Mouse (Mus musculus) forebrain, embryonic 16.5 days (tissue): ENCODE measurements at regions not wholly inside any gene's neighbourhood (a gene's known extent, or its start where the extent isn't known, plus 50 kb on each side); places are given as distances from the start of the nearest gene placed in this dataset.

ENCODE experiments used
- ATAC-seq: fragments of 200-750 bp; cut with Nextera tagmentation; 2 replicates; pipeline ENCODE4 v1.8.0; 2017; ENCODE audit warnings: mild to moderate bottlenecking, moderate library complexity
- H3K27ac ChIP-seq: fragments of 300-500 bp; sonication (generic); 2 replicates; pipeline ENCODE4 v1.5.1; 2014; ENCODE audit warnings: low read length, control low read depth
- H3K27me3 ChIP-seq: fragments of 300-500 bp; sonication (generic); replicated peaks from 2 replicates; pipeline ENCODE4 v1.6.1; 2014; ENCODE audit warnings: low read length; ENCODE audit not compliant: control insufficient read depth, insufficient read depth
- H3K36me3 ChIP-seq: fragments of 300-500 bp; sonication (generic); 2 replicates; pipeline ENCODE4 v1.6.1; 2014; ENCODE audit not compliant: control insufficient read depth, insufficient read depth
- H3K4me1 ChIP-seq: fragments of 300-500 bp; sonication (generic); replicated peaks from 2 replicates; pipeline ENCODE4 v1.6.1; 2014; ENCODE audit warnings: low read length; ENCODE audit not compliant: control insufficient read depth, insufficient read depth
- H3K4me2 ChIP-seq: fragments of 300-500 bp; sonication (generic); 2 replicates; pipeline ENCODE4 v1.6.1; 2014; ENCODE audit warnings: mild to moderate bottlenecking, low read length, control low read depth
- H3K4me3 ChIP-seq: fragments of 300-500 bp; sonication (generic); replicated peaks from 2 replicates; pipeline ENCODE4 v1.5.1; 2014; ENCODE audit warnings: mild to moderate bottlenecking, low read length, control low read depth
- H3K9ac ChIP-seq: fragments of 300-500 bp; sonication (generic); replicated peaks from 2 replicates; pipeline ENCODE4 v1.6.1; 2014; ENCODE audit warnings: low read depth, low read length, control low read depth
- H3K9me3 ChIP-seq: fragments of 300-500 bp; sonication (generic); 2 replicates; pipeline ENCODE4 v1.6.1; 2016; ENCODE audit warnings: low read length; ENCODE audit not compliant: control insufficient read depth
- WGBS: fragments of 180-500 bp; shearing (Covaris S2); extraction: QIAGEN DNeasy Blood & Tissue Kit; methylation state at CpG from one replicate; pipeline ENCODE4 v1.1.7; 2014; 5-methylcytosine and 5-hydroxymethylcytosine counted together

GRCm38 (mm10) chr12:62881202-62881601, 1358.3 kb downstream of the Lrfn5 start:
- H3K9me3 ChIP-seq: no peaks in the 10 kb centered on the region
- ATAC-seq: peak; percentile 84
- no peak overlapping the region for H3K9ac ChIP-seq
- H3K36me3 ChIP-seq: no peaks in the 10 kb centered on the region
- no peak overlapping the region for H3K4me2 ChIP-seq
- no peak overlapping the region for H3K4me3 ChIP-seq
- no peaks in the 10 kb centered on the region for H3K4me1 ChIP-seq
- H3K27ac ChIP-seq: no peak overlapping the region
- no peaks in the 10 kb centered on the region for H3K27me3 ChIP-seq

GRCm38 (mm10) chr12:62892851-62893632, 1370.1 kb downstream of the Lrfn5 start:
- no peaks in the 10 kb centered on the region for H3K9me3 ChIP-seq
- H3K27me3 ChIP-seq: no peaks in the 10 kb centered on the region
- no peak overlapping the region for H3K4me2 ChIP-seq
- no peaks in the 10 kb centered on the region for H3K36me3 ChIP-seq
- no peak for ATAC-seq
- no peaks in the 10 kb centered on the region for H3K4me1 ChIP-seq
- no peak overlapping the region for H3K4me3 ChIP-seq
- H3K9ac ChIP-seq: no peak overlapping the region
- H3K27ac ChIP-seq: no peak overlapping the region
- 85% methylated on average over 9 of the region's 9 CpGs for WGBS
